Mouse (Mus musculus): ENCODE data around the gene Crybb3. TPM values are rescaled to one million over a fixed set of nuclear protein-coding genes. Genes with fewer than 3 reads are reported as not detected.
A peak's percentile ranks its signal among the peaks of the same experiment; 100 is the strongest.

Gene Crybb3
- polyA plus RNA-seq, 1 experiment from 2014 or later, result 1.1 TPM

GRCm38 (mm10) chr5:113043531-113043930, 37.9 kb downstream of the Crybb3 start:
- Histone ChIP-seq H3K4me2 (replicated peaks; ENCODE audit: low read depth, low read length) (no peak overlapping the region), H3K36me3 (ENCODE audit: insufficient read depth, low read length) (no peaks in the 10 kb centered on the region), H3K4me3 (ENCODE audit: low read length) (no peak overlapping the region), H3K9me3 (ENCODE audit: low read length) (no peaks in the 10 kb centered on the region), H3K9ac (replicated peaks; ENCODE audit: low read length) (no peak overlapping the region), H3K4me1 (ENCODE audit: insufficient read depth, low read length) (peaks cover 22% of the 10 kb centered on the region), H3K27ac (ENCODE audit: low read length) (no peak overlapping the region), H3K27me3 (ENCODE audit: insufficient read depth, low read length) (no peaks in the 10 kb centered on the region)
- 79% methylated on average over 8 of the region's 8 CpGs for WGBS
- ATAC-seq (ENCODE audit: low FRiP score, low TSS enrichment), result no peak

- Histone ChIP-seq H3K4me3 (ENCODE audit: low read length) (no peak overlapping the region), H3K27ac (ENCODE audit: low read length) (peak overlapping the region; percentile 47; the same call in 1 of the 2 replicates), H3K4me1 (ENCODE audit: insufficient read depth, low read length) (peaks cover 22% of the 10 kb centered on the region), H3K9ac (replicated peaks; ENCODE audit: low read length) (no peak overlapping the region), H3K36me3 (ENCODE audit: insufficient read depth, low read length) (no peaks in the 10 kb centered on the region), H3K9me3 (ENCODE audit: low read length) (no peaks in the 10 kb centered on the region), H3K4me2 (replicated peaks; ENCODE audit: low read depth, low read length) (no peak overlapping the region), H3K27me3 (ENCODE audit: insufficient read depth, low read length) (no peaks in the 10 kb centered on the region)
- WGBS, result 6% methylated on average over 5 of the region's 5 CpGs
- peak; percentile 91 for ATAC-seq (ENCODE audit: low FRiP score, low TSS enrichment)
These were observed 39.8 kb downstream of the Crybb3 start for GRCm38 (mm10) chr5:113041567-113042071.

GRCm38 (mm10) chr5:113040776-113041175, 40.6 kb downstream of the Crybb3 start:
- peak overlapping the region; percentile 47; the same call in 1 of the 2 replicates for H3K27ac ChIP-seq (ENCODE audit: low read length)
- no peak overlapping the region for H3K4me3 ChIP-seq (ENCODE audit: low read length)
- H3K4me1 ChIP-seq (ENCODE audit: insufficient read depth, low read length), result peaks cover 26% of the 10 kb centered on the region
- no peaks in the 10 kb centered on the region for H3K27me3 ChIP-seq (ENCODE audit: insufficient read depth, low read length)
- no peak overlapping the region for H3K4me2 ChIP-seq (replicated peaks; ENCODE audit: low read depth, low read length)
- H3K36me3 ChIP-seq (ENCODE audit: insufficient read depth, low read length), result no peaks in the 10 kb centered on the region
- H3K9me3 ChIP-seq (ENCODE audit: low read length), result no peaks in the 10 kb centered on the region
- WGBS, result 44% methylated on average over 6 of the region's 6 CpGs
- H3K9ac ChIP-seq (replicated peaks; ENCODE audit: low read length), result no peak overlapping the region
- no peak for ATAC-seq (ENCODE audit: low FRiP score, low TSS enrichment)

GRCm38 (mm10) chr5:113038601-113039000, 42.8 kb downstream of the Crybb3 start:
- no peak for ATAC-seq (ENCODE audit: low FRiP score, low TSS enrichment)
- Histone ChIP-seq H3K27ac (ENCODE audit: low read length) (no peak overlapping the region), H3K36me3 (ENCODE audit: insufficient read depth, low read length) (no peaks in the 10 kb centered on the region), H3K4me3 (ENCODE audit: low read length) (no peak overlapping the region), H3K27me3 (ENCODE audit: insufficient read depth, low read length) (no peaks in the 10 kb centered on the region), H3K4me2 (replicated peaks; ENCODE audit: low read depth, low read length) (no peak overlapping the region), H3K9ac (replicated peaks; ENCODE audit: low read length) (no peak overlapping the region), H3K4me1 (ENCODE audit: insufficient read depth, low read length) (peaks cover 33% of the 10 kb centered on the region), H3K9me3 (ENCODE audit: low read length) (no peaks in the 10 kb centered on the region)
- 87% methylated on average over 6 of the region's 6 CpGs for WGBS

- H3K27ac ChIP-seq (ENCODE audit: low read length), result no peak overlapping the region
- ATAC-seq (ENCODE audit: low FRiP score, low TSS enrichment), result no peak
These were observed 46.0 kb downstream of the Crybb3 start for GRCm38 (mm10) chr5:113035094-113036047.

GRCm38 (mm10) chr5:113031201-113031754, 50.1 kb downstream of the Crybb3 start:
- Histone ChIP-seq H3K27ac (ENCODE audit: low read length) (no peak overlapping the region), H3K27me3 (ENCODE audit: insufficient read depth, low read length) (no peaks in the 10 kb centered on the region), H3K4me2 (replicated peaks; ENCODE audit: low read depth, low read length) (no peak overlapping the region), H3K9ac (replicated peaks; ENCODE audit: low read length) (no peak overlapping the region), H3K36me3 (ENCODE audit: insufficient read depth, low read length) (no peaks in the 10 kb centered on the region), H3K9me3 (ENCODE audit: low read length) (no peaks in the 10 kb centered on the region), H3K4me1 (ENCODE audit: insufficient read depth, low read length) (peaks cover 11% of the 10 kb centered on the region), H3K4me3 (ENCODE audit: low read length) (no peak overlapping the region)
- WGBS, result 67% methylated on average over 15 of the region's 15 CpGs
- no peak for ATAC-seq (ENCODE audit: low FRiP score, low TSS enrichment)

More at GRCm38 (mm10) chr5:113035094-113036047, 46.0 kb downstream of the Crybb3 start:
- no peak overlapping the region for H3K9ac ChIP-seq (replicated peaks; ENCODE audit: low read length)
- no peaks in the 10 kb centered on the region for H3K9me3 ChIP-seq (ENCODE audit: low read length)
- H3K36me3 ChIP-seq (ENCODE audit: insufficient read depth, low read length), result no peaks in the 10 kb centered on the region
- H3K27me3 ChIP-seq (ENCODE audit: insufficient read depth, low read length), result no peaks in the 10 kb centered on the region
- no peak overlapping the region for H3K4me3 ChIP-seq (ENCODE audit: low read length)
- 41% methylated on average over 10 of the region's 10 CpGs for WGBS
- H3K4me2 ChIP-seq (replicated peaks; ENCODE audit: low read depth, low read length), result no peak overlapping the region
- peaks cover 11% of the 10 kb centered on the region for H3K4me1 ChIP-seq (ENCODE audit: insufficient read depth, low read length)

GRCm38 (mm10) chr5:113030082-113030481, 51.3 kb downstream of the Crybb3 start:
- no peaks in the 10 kb centered on the region for H3K4me1 ChIP-seq (ENCODE audit: insufficient read depth, low read length)
- H3K36me3 ChIP-seq (ENCODE audit: insufficient read depth, low read length), result no peaks in the 10 kb centered on the region
- no peak overlapping the region for H3K4me3 ChIP-seq (ENCODE audit: low read length)
- no peak overlapping the region for H3K27ac ChIP-seq (ENCODE audit: low read length)
- H3K9ac ChIP-seq (replicated peaks; ENCODE audit: low read length), result no peak overlapping the region
- no peaks in the 10 kb centered on the region for H3K27me3 ChIP-seq (ENCODE audit: insufficient read depth, low read length)
- 43% methylated on average over 3 of the region's 3 CpGs for WGBS
- no peak overlapping the region for H3K4me2 ChIP-seq (replicated peaks; ENCODE audit: low read depth, low read length)
- ATAC-seq (ENCODE audit: low FRiP score, low TSS enrichment), result no peak
- H3K9me3 ChIP-seq (ENCODE audit: low read length), result no peaks in the 10 kb centered on the region

GRCm38 (mm10) chr5:113026706-113027105, 54.7 kb downstream of the Crybb3 start:
- ATAC-seq (ENCODE audit: low FRiP score, low TSS enrichment), result no peak
- Histone ChIP-seq H3K27me3 (ENCODE audit: insufficient read depth, low read length) (no peaks in the 10 kb centered on the region), H3K27ac (ENCODE audit: low read length) (no peak overlapping the region), H3K9me3 (ENCODE audit: low read length) (no peaks in the 10 kb centered on the region), H3K4me1 (ENCODE audit: insufficient read depth, low read length) (peaks cover 8% of the 10 kb centered on the region), H3K9ac (replicated peaks; ENCODE audit: low read length) (no peak overlapping the region), H3K36me3 (ENCODE audit: insufficient read depth, low read length) (no peaks in the 10 kb centered on the region), H3K4me3 (ENCODE audit: low read length) (no peak overlapping the region), H3K4me2 (replicated peaks; ENCODE audit: low read depth, low read length) (no peak overlapping the region)
- WGBS, result 70% methylated on average over 5 of the region's 5 CpGs

All from kidney, embryonic 16.5 days (tissue).